Mouse (Mus musculus): ENCODE measurements around the gene Zfp277. TPM values are rescaled to one million over a fixed set of nuclear protein-coding genes. Genes with fewer than 3 reads are reported as not detected.

The Zfp277 gene
- 30.9 TPM for total RNA-seq (2023)

DNA sequence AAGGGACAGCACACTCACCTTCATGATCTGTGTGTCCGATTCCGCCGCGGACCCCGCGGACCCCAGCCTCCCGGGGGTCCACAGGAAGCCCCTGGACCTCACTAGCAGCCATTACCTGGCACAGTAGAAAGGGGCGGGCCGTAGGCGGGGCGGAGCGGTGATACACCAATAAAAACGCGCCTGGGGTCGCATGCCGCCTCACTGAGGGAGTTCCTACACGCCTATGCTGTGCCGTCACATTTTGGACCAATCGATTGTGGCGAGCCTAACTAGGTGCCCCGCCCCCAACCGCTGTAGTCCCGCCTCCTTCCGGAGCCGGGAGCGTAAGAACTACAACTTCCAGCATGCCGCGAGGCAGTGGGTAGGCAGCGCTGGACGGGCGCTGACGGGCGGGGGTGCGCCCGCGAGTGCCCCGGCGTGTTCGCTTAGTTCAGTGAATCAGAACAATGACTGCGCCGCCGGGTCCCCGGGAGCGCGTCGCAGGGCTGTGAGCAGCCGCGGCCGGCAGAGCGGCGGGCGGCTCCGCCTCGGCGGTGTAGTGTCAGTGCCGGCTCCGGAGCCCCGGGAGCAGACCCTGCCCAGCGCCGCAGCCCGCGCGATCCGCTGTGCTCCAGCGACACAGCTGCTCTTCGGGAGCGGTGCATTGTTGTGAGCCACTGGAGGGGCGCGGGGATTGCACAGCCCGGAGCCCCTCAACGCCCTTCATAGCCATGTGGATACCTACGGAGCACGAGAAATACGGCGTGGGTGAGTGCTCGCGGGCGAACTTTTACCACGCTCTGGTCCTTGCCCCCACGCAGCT lies at the start of gene Zfp277, which contains the start of gene Dock4:
Gene Zfp277, minus strand, starts transcription at position 255 of the 802 bp plus-strand sequence.
Gene Dock4, plus strand, starts transcription at position 305 of the 802 bp plus-strand sequence.

Other genes with a start within 250 kb of the Zfp277 start
- 0.44 TPM for gene Lsmem1, start 246.4 kb downstream of the Zfp277 start, total RNA-seq (2023)
- gene Ifrd1, start 197.4 kb downstream of the Zfp277 start, total RNA-seq (2023): 301 TPM
- 4.0 TPM for gene Dock4, start 50 bp upstream of the Zfp277 start, total RNA-seq (2023)

Data from CD4-positive naive resting alpha-beta T cell, adult 57 days (primary cell).